Mouse (Mus musculus): Measurements from ENCODE around the gene Amdhd2.

GRCm38 (mm10) chr17:24167891-24168505 lies 4.4 kb upstream of the Amdhd2 start:
- TF ChIP-seq CTCF (IDR thresholded peaks at IDR 0.05; ENCODE audit: borderline replicate concordance, control insufficient read depth, extremely low read depth, insufficient read depth, low read length, poor library complexity) (no peak), POLR2A (IDR thresholded peaks at IDR 0.05; ENCODE audit: control insufficient read depth, extremely low read depth, insufficient read depth, low read length, poor library complexity) (no peak)
